Mouse (Mus musculus) c-Kit-positive CD71-negative TER-119-negative erythroid progenitor cells, embryonic 14.5 days (primary cell): ENCODE results near the gene Wnt9a.

Experiments
- DNase-seq: peaks from one replicate; pipeline ENCODE4 v3.0.0-alpha.2; 2013; ENCODE audit warnings: low read depth

Wnt9a gene

GRCm38 (mm10) chr11:59302700-59303569, 3.8 kb upstream of the Wnt9a start:
- DNase-seq = peak; percentile 58

- DNase-seq = no peak
These were observed 1.5 kb upstream of the Wnt9a start for GRCm38 (mm10) chr11:59305008-59305820.

GRCm38 (mm10) chr11:59305821-59306215, 910 bp upstream of the Wnt9a start:
- DNase-seq = no peak

GRCm38 (mm10) chr11:59307422-59308163, 865 bp downstream of the Wnt9a start:
- no peak for DNase-seq

GRCm38 (mm10) chr11:59308164-59308542, 1.4 kb downstream of the Wnt9a start:
- DNase-seq = no peak

GRCm38 (mm10) chr11:59308625-59309024, 1.9 kb downstream of the Wnt9a start:
- no peak for DNase-seq

- no peak for DNase-seq
These were observed 2.5 kb downstream of the Wnt9a start for GRCm38 (mm10) chr11:59309106-59309805.

- no peak for DNase-seq
These were observed 3.2 kb downstream of the Wnt9a start for GRCm38 (mm10) chr11:59309976-59310375.

GRCm38 (mm10) chr11:59312060-59312459, 5.3 kb downstream of the Wnt9a start:
- no peak for DNase-seq

- no peak for DNase-seq
These were observed 5.8 kb downstream of the Wnt9a start for GRCm38 (mm10) chr11:59312501-59312900.

GRCm38 (mm10) chr11:59313029-59313811, 6.5 kb downstream of the Wnt9a start:
- no peak for DNase-seq

GRCm38 (mm10) chr11:59313944-59314343, 7.2 kb downstream of the Wnt9a start:
- DNase-seq = no peak

- no peak for DNase-seq
These were observed 9.8 kb downstream of the Wnt9a start for GRCm38 (mm10) chr11:59316517-59316916.

- DNase-seq = no peak
These were observed 16.3 kb downstream of the Wnt9a start for GRCm38 (mm10) chr11:59322988-59323387.

GRCm38 (mm10) chr11:59324777-59325176, 18.0 kb downstream of the Wnt9a start:
- DNase-seq = no peak

- no peak for DNase-seq
These were observed 20.9 kb downstream of the Wnt9a start for GRCm38 (mm10) chr11:59327625-59328024.

- no peak for DNase-seq
These were observed 22.9 kb downstream of the Wnt9a start for GRCm38 (mm10) chr11:59329616-59330015.

- DNase-seq = peak; percentile 46
These were observed 23.8 kb downstream of the Wnt9a start for GRCm38 (mm10) chr11:59330560-59330959.

GRCm38 (mm10) chr11:59331167-59331869, 24.6 kb downstream of the Wnt9a start:
- DNase-seq = no peak

- DNase-seq = no peak
These were observed 26.2 kb downstream of the Wnt9a start for GRCm38 (mm10) chr11:59332938-59333337.
